Mouse (Mus musculus): Measurements from ENCODE around the gene C1qtnf12.

GRCm38 (mm10) chr4:155932031-155932430, 30.1 kb upstream of the C1qtnf12 start:
- TF ChIP-seq POLR2A (IDR thresholded peaks at IDR 0.05; ENCODE audit: low read depth, low read length) = no peak
- no peak for TF ChIP-seq CTCF (IDR thresholded peaks at IDR 0.05; ENCODE audit: extremely low read depth, insufficient read length, insufficient replicate concordance, low read depth, low read length)

Measured in small intestine, adult 2 months (tissue).